Mouse (Mus musculus): ENCODE data around the gene Lrrc55.

GRCm38 (mm10) chr2:85139393-85139792, 57.6 kb downstream of the Lrrc55 start:
- TF ChIP-seq EP300 (IDR thresholded peaks at IDR 0.05; ENCODE audit: low read depth in 1 of 2, low read length in 2 of 2), result no peak
- TF ChIP-seq CTCF (IDR thresholded peaks at IDR 0.05 in 2 of 3, conservative IDR thresholded peaks at IDR 0.05 in 1 of 3; ENCODE audit: control insufficient read depth in 1 of 3, insufficient read depth in 1 of 3, low read depth in 2 of 3, low read length in 3 of 3, poor library complexity in 1 of 3, severe bottlenecking in 1 of 3), result no peak
- TF ChIP-seq POLR2AphosphoS5 (IDR thresholded peaks at IDR 0.05; ENCODE audit: borderline replicate concordance, low read depth, low read length), result no peak
- TF ChIP-seq POLR2A (IDR thresholded peaks at IDR 0.05; ENCODE audit: control insufficient read depth in 1 of 2, insufficient read depth in 1 of 2, low read depth in 1 of 2, low read length in 2 of 2, poor library complexity in 1 of 2), result no peak
- no peak for TF ChIP-seq MAZ (IDR thresholded peaks at IDR 0.05; ENCODE audit: low read depth, low read length)
- no peak for TF ChIP-seq E2F4 (IDR thresholded peaks at IDR 0.05; ENCODE audit: borderline replicate concordance, low read depth, low read length)
- TF ChIP-seq ELF1 (IDR thresholded peaks at IDR 0.05; ENCODE audit: low read depth, low read length), result no peak
- TF ChIP-seq USF1 (IDR thresholded peaks at IDR 0.05; ENCODE audit: low read depth, low read length), result no peak
